Mouse (Mus musculus) ES-E14 (cell line): ENCODE measurements around the gene Stx5a.

Source experiments
- CHD2 ChIP-seq: IDR thresholded peaks from 2 replicates; pipeline ENCODE4 v1.6.1; 2014; ENCODE audit warnings: mild to moderate bottlenecking, low read depth, low read length, inconsistent platforms
- HCFC1 ChIP-seq: IDR thresholded peaks from 2 replicates; pipeline ENCODE4 v1.6.1; 2012; ENCODE audit warnings: low read length, inconsistent platforms, borderline replicate concordance; ENCODE audit not compliant: insufficient read depth
- MAFK ChIP-seq: IDR thresholded peaks from 2 replicates; pipeline ENCODE4 v1.6.1; 2014; ENCODE audit warnings: mild to moderate bottlenecking, low read depth, low read length, inconsistent platforms; ENCODE audit not compliant: insufficient read depth
- ZC3H11A ChIP-seq: IDR thresholded peaks from 2 replicates; pipeline ENCODE4 v1.6.1; 2012; ENCODE audit warnings: low read depth, mild to moderate bottlenecking, inconsistent platforms, low read length, borderline replicate concordance

GRCm38 (mm10) chr19:8739646-8740045 is 1.6 kb upstream of the Stx5a start:
- TF ChIP-seq MAFK, result no peak
- no peak for TF ChIP-seq CHD2
- no peak for TF ChIP-seq HCFC1
- no peak for TF ChIP-seq ZC3H11A
